Mouse (Mus musculus): ENCODE measurements around the gene Samd4b.
A peak's percentile ranks its signal among the peaks of the same experiment; 100 is the strongest.
"Not testable (repeated sequence)": the region's sequence is repeated elsewhere in the genome, so short reads cannot be mapped to it uniquely, and the experiment has no call there.

Gene Samd4b

GRCm38 (mm10) chr7:28398696-28399340, 199.1 kb downstream of the Samd4b start:
- DNase-seq (ENCODE audit: low spot score in 2 of 2), result no peak

- no peak for DNase-seq (ENCODE audit: low spot score in 2 of 2)
Observed at GRCm38 (mm10) chr7:28398000-28398399, 199.9 kb downstream of the Samd4b start.

DNA sequence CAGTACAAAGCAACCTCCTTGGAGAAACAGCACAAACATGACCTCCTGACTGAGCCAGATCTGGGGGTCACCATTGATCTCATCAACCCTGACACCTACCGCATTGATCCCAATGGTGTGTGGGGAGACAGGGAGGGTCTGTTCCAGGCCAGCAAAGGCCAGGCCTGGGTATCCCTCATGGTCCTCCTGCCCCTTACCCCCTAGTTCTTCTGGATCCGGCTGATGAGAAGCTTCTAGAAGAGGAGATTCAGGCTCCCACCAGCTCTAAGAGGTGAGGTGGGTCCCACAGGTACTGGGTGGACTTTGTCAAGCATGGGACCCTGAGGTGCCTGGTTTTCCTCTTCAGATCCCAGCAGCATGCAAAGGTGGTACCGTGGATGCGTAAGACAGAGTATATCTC, 202.5 kb downstream of the Samd4b start:
- no peak for DNase-seq (ENCODE audit: low spot score in 2 of 2)

DNA sequence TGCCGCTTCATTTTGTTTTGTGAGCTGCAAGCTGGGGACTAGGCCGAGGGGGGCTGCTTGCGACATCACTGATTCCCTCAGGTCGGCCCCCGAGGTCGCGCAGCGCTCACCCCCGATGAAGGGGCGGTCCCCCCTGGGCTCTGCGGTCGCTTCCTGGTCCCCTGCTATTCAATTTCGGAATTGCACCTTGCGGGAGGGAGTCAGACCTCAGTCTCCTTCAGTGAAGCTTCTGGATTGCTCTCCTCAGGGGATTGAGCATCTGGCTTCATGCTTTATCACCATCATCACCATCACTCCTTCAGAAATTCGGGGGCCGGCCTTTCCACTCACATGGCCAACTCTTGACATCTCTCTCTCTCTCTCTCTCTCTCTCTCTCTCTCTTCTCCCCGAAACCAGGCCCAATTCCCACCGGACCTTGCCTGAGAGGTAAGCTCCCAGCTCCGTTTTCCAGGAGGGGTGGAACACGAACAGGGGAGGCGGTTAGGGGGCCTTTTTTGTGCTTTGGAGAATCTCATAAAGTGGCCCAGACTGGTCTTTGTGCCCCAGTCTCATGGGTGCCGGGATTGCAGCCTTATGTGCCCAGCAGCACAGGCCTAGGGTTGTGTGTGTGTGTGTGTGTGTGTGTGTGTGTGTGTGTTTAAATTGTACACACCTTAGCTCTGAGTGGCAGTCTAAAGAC, 204.5 kb downstream of the Samd4b start:
- peak in 1 of 2 experiments; percentile 3 for DNase-seq (ENCODE audit: low spot score in 2 of 2)

- peak; percentile 97 to 98 for DNase-seq (ENCODE audit: low spot score in 2 of 2)
Observed at GRCm38 (mm10) chr7:28392429-28393271, 205.3 kb downstream of the Samd4b start, which contains the start of the genes Med29 and Paf1. Gene Med29 (minus strand): TSS chr7:28392708. Gene Paf1 (plus strand): TSS chr7:28392951.

- DNase-seq (ENCODE audit: low spot score in 2 of 2), result no peak
Observed at GRCm38 (mm10) chr7:28390331-28390730, 207.6 kb downstream of the Samd4b start.

DNA sequence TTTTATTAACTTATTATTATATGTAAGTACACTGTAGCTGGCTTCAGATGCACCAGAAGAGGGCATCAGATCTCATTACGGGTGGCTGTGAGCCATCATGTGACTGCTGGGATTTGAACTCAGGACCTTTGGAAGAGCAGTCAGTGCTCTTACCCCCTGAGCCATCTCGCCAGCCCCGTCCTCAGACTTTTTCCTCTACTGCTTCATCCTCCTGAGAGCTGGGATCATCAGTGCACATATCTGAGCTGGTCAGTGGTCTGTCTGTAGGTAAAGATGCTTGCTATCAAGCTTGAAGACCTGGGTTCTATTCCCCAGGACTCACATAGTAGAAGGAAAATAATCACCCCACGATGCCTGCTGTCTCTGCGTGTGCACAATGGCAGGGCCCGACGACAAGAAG, 210.6 kb downstream of the Samd4b start:
- DNase-seq (ENCODE audit: low spot score in 2 of 2), result not testable (repeated sequence)

DNA sequence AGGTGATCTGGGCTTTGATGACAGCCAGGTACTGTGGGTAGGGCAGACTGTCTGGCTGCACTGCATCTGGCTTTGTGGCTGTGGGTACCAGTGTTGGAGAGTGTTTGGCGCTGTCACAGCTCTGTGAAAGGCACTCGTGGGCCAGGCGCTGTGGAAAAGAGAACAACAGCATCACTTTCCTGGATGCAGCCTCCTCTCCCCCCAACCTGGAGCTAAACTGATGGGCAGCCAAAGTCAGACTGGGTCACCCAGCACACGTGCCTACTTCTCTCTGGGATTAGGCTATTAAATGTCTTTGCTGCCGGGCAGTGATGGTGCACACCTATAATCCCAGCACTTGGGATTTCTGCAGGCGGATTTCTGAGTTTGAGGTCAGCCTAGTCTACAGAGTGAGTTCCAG, 211.1 kb downstream of the Samd4b start:
- not testable (repeated sequence) for DNase-seq (ENCODE audit: low spot score in 2 of 2)

GRCm38 (mm10) chr7:28386462-28386861, 211.5 kb downstream of the Samd4b start:
- peak; percentile 63 to 71 for DNase-seq (ENCODE audit: low spot score in 2 of 2)

- no peak for DNase-seq (ENCODE audit: low spot score in 2 of 2)
Observed at GRCm38 (mm10) chr7:28386007-28386406, 211.9 kb downstream of the Samd4b start.

- DNase-seq (ENCODE audit: low spot score in 2 of 2), result no peak
Observed at GRCm38 (mm10) chr7:28385196-28385595, 212.7 kb downstream of the Samd4b start.

DNA sequence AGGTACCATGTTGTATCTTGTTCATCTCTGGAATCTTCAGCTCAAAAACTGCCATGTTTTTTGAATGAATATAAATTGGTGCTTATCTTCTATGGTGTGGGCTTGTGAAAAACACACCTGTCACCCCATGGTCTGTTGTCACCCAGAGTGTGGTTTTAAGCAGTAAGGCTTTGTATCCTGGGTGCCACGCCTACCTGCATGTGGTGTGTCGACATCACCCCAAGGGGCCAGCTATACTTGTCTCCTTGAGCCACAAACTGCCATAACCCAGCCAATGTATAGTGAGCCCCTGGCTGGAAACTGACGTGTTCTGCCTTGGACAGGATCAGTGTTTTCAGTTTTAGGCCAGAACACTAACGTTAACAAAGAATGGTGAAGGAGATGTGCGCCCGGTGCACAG, 213.8 kb downstream of the Samd4b start:
- no peak for DNase-seq (ENCODE audit: low spot score in 2 of 2)

GRCm38 (mm10) chr7:28383606-28384005, 214.3 kb downstream of the Samd4b start:
- no peak for DNase-seq (ENCODE audit: low spot score in 2 of 2)

DNA sequence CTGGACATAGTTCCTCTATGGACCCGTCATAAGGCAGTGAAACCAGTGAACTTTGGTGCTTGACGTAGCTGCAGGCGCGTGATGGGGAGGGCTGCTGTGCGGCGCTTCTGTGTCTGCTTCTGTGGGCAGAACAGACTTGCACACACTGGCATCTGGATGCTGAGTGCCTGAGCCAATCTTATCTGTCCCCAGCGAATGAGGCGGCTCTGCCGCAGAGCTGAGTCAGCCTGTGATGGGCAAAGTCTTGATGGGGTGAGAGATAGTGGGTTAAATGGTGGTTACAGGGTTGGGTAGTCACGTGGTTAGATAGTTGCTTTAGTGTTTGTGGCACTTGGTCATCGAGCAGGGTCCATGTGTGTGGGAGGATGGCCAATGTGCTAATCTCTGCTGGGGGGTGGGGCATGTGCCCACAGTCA, 215.0 kb downstream of the Samd4b start:
- DNase-seq (ENCODE audit: low spot score in 2 of 2), result peak in 1 of 2 experiments; percentile 66

DNA sequence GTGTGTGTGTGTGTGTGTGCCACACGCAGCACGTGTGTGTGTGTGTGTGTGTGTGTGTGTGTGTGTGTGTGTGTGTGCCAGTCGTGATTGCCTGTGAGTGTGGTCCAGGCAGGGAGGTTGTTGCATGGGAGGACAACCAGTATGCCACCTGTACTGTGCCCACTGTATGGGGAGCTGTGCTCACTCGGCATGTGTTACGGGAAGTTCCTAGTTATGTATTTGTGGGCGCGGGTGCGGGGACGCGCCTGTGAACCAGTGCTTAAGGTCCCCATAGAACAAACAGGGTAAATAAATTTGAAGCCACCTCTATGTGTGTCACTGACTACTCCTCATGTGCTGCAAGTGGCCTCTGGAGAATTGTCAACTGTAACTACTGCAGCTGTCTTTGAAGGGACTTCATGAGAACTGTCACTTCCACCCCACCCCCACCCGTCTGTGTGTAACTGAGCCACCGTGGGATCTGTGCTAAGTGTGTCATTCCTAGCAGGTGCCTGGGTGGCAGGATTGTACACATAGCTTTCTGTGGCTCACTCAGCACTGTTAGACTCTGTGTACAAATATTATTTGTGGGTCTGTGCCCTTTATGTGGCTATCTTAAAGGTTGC, 215.5 kb downstream of the Samd4b start:
- no peak for DNase-seq (ENCODE audit: low spot score in 2 of 2)

DNA sequence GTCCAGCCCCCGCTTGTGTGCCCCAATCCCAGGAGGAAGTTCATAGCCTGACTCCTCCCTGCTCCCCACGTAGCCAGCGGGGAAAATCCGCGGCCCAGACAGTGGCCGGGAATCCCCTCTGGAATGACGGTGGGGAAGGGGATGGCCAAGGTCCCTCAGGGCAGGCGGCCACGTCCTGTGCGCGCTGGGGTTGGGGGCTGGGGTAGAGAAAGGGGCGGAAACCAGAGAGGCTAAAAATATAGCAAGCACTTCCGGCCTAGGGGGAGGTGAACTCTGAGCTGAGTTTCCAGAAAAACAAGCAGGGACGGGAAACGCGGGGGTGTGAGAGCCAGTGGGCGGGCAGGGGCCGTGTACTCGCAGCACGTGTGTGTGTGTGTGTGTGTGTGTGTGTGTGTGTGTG, 216.0 kb downstream of the Samd4b start:
- peak in 1 of 2 experiments; percentile 57 for DNase-seq (ENCODE audit: low spot score in 2 of 2)

GRCm38 (mm10) chr7:28381017-28381790, 216.7 kb downstream of the Samd4b start:
- no peak for DNase-seq (ENCODE audit: low spot score in 2 of 2)

DNA sequence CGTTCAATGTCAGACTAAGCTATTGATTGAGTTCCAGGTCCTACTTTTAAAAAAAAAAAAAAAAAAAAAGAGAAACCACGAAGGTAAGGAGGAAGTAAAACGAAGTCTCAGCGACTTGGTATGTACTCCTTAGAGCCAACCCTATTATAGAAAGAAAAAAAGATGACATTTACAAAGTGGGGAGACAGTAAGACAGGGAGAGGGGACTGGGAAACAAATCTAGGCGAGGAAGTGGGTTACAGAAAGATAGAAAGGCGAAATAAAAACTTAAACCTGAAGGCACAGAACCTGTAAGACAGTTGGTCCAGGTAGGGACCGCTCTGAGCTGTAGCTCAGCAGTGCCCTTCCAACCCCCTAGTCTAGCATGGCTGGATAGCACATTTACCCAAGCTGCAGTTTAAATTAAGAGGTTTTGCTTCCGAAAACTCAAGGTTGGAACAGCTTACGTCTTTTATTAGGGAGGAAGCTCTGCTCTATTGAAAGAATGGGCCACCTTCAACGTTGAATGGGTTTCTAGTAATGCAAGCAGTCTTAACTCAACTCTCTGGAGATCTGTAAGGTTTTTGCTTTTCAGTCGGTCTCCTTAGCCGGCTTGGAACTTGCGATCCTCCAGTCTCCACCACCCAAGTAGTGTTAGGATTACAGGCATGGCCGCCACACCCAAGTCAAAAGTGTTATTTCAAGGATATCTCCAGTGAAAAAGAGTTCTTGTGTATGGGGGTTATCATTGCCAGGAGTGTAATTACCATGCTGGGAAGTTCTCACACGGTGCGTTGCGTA, 217.5 kb downstream of the Samd4b start, which contains the start of gene Zfp36:
TSS of gene Zfp36 (minus strand) at position 17 of the 780 bp plus-strand sequence.
- DNase-seq (ENCODE audit: low spot score in 2 of 2), result no peak

DNA sequence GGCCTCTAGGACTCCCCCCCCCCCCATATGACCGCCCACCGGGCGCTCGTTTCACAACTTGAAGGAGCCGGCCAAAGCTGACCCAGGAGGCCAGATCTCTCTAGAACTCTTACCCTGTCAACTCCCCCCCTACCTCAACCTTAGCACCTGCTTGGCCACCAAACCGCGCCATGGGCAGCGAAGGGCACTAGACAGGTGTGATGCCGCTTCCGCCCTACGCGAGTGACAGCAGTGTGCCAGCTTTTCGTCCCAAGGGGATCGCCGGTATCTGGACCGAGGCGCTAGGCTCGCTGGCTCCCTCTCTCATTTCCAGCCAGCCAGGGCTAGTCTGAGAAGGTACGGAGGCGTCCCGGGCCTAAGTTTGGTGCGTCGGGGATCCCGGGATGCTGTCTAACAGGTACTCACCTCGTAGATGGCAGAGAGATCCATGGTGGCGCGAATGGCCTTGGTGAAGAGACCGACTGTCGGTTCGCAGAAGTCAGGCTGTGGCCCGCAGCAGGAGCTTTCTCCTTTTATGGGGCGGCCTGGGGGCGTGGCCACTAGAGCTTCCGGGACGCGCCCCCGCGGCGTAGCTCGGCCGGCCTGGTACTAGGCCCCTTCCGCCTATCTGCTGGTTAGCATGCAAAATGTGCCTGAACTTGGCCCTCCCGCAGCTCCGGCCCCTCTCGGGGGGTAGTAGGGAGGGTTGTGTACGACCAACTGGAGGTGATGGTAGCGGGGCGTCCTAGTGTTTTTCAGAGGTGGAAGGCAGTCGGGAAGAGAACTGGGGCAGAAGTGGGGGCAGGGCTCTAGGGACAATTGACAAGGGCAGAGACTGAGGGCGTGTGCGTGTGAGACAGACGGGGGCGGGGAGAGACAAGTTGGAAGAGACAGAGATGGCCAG, 218.9 kb downstream of the Samd4b start:
- DNase-seq (ENCODE audit: low spot score in 2 of 2), result peak; percentile 68 to 70

Measured in frontal cortex, postnatal 14 days (tissue).